Mouse (Mus musculus) E14TG2a.4 (cell line): ENCODE results near the gene Timp2.

Source experiments
- CTCF ChIP-seq: conservative IDR thresholded peaks from 2 replicates; pipeline ENCODE4 v1.5.1; 2014; ENCODE audit warnings: low read length
- NANOG ChIP-seq: IDR thresholded peaks from 2 replicates; pipeline ENCODE4 v1.6.1; 2014; ENCODE audit warnings: borderline replicate concordance, low read length, mixed read lengths
- POU5F1 ChIP-seq: IDR thresholded peaks from 2 replicates; pipeline ENCODE4 v1.6.1; 2014; ENCODE audit warnings: low read length, borderline replicate concordance

DNA sequence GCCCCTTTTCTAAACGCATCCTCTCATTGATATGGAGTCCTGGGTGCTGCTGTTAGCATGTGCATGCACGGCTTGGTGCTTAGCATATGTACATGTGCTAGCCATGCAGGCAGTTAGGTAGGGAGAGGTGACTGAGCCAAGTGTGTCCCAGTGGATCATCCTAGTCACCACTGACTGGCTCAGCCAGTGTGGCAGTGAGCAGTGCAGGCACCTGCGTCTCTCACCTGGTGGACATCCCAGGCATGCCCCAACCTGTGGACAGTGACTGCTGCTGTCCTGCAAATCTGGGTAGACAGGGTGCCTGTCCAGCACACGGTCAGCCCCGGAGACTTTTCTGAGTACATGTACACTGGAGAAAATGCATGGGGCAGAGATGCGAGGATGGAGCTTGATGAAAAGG, 27.0 kb downstream of the Timp2 start:
- TF ChIP-seq CTCF: no peak
- no peak for TF ChIP-seq NANOG
- TF ChIP-seq POU5F1: no peak
